Mouse (Mus musculus): ENCODE measurements around the gene Tiprl. TPM values are rescaled to one million over a fixed set of nuclear protein-coding genes. Genes with fewer than 3 reads are reported as not detected.

The Tiprl gene
- polyA plus RNA-seq, 1 experiment from 2014 or later: 103 TPM

- Histone ChIP-seq H3K9ac (ENCODE audit: low read length) (no peak overlapping the region), H3K9me3 (ENCODE audit: control insufficient read depth, low read length) (no peaks in the 10 kb centered on the region), H3K27me3 (ENCODE audit: control insufficient read depth, insufficient read depth, low read length) (no peaks in the 10 kb centered on the region), H3K4me2 (no peak overlapping the region), H3K4me3 (ENCODE audit: low read depth, low read length) (no peak overlapping the region), H3K4me1 (ENCODE audit: control insufficient read depth, insufficient read depth, low read length) (no peaks in the 10 kb centered on the region), H3K36me3 (ENCODE audit: control insufficient read depth, insufficient read depth, low read length) (peaks cover 15% of the 10 kb centered on the region; the same call in 1 of the 2 replicates), H3K27ac (ENCODE audit: low read depth, low read length) (no peak overlapping the region)
- ATAC-seq (ENCODE audit: low FRiP score): no peak
- no peak for DNase-seq (ENCODE audit: low spot score, missing footprints)
- 92% methylated on average over 2 of the region's 2 CpGs for WGBS
These were observed 19.7 kb downstream of the Tiprl start for GRCm38 (mm10) chr1:165217023-165217589.

- no peak overlapping the region for H3K27ac ChIP-seq (ENCODE audit: low read depth, low read length)
- no peak overlapping the region for H3K4me3 ChIP-seq (ENCODE audit: low read depth, low read length)
- no peak for DNase-seq (ENCODE audit: low spot score, missing footprints)
- peaks cover 9% of the 10 kb centered on the region; the same call in 1 of the 2 replicates for H3K36me3 ChIP-seq (ENCODE audit: control insufficient read depth, insufficient read depth, low read length)
- H3K9me3 ChIP-seq (ENCODE audit: control insufficient read depth, low read length): no peaks in the 10 kb centered on the region
- no peak overlapping the region for H3K4me2 ChIP-seq
- no peaks in the 10 kb centered on the region for H3K27me3 ChIP-seq (ENCODE audit: control insufficient read depth, insufficient read depth, low read length)
- 92% methylated on average over 7 of the region's 7 CpGs for WGBS
- no peak for ATAC-seq (ENCODE audit: low FRiP score)
- no peaks in the 10 kb centered on the region for H3K4me1 ChIP-seq (ENCODE audit: control insufficient read depth, insufficient read depth, low read length)
- no peak overlapping the region for H3K9ac ChIP-seq (ENCODE audit: low read length)
These were observed 21.0 kb downstream of the Tiprl start for GRCm38 (mm10) chr1:165215831-165216230.

GRCm38 (mm10) chr1:165205591-165205990 is 31.2 kb downstream of the Tiprl start:
- DNase-seq (ENCODE audit: low spot score, missing footprints) (peak; percentile 53), ATAC-seq (ENCODE audit: low FRiP score) (no peak)
- Histone ChIP-seq H3K9ac (ENCODE audit: low read length) (no peak overlapping the region), H3K4me2 (no peak overlapping the region), H3K36me3 (ENCODE audit: control insufficient read depth, insufficient read depth, low read length) (no peaks in the 10 kb centered on the region), H3K4me3 (ENCODE audit: low read depth, low read length) (no peak overlapping the region), H3K4me1 (ENCODE audit: control insufficient read depth, insufficient read depth, low read length) (no peaks in the 10 kb centered on the region), H3K27ac (ENCODE audit: low read depth, low read length) (no peak overlapping the region), H3K9me3 (ENCODE audit: control insufficient read depth, low read length) (no peaks in the 10 kb centered on the region), H3K27me3 (ENCODE audit: control insufficient read depth, insufficient read depth, low read length) (no peaks in the 10 kb centered on the region)
- 48% methylated on average over 2 of the region's 2 CpGs for WGBS

DNA sequence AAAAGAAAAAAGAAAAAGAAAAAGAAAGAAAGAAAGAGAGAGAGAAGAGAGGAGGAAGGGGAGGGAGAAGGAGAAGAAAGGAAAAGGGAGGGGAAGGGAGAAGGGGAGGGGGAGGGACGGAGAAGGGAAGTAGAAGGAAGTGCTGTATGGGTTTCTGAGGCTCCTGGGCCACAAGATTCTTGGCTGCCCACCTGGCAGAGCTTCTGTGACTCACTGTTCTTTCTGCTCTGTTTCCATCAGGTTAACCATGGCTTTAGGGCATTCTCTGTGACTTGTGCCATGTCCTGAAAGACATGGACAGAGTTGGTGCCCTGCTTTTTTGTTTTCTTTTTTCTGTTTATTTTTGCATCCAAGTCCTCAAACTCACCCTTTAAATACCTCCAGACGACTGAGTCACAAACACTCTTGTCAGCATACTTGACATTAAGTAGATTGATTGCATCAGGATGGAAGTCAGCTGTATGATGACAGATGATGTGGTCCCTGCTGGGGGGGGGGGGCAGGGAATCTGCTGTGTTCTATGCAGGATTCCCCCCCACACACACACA is 33.2 kb downstream of the Tiprl start:
- H3K4me2 ChIP-seq: no peak overlapping the region

DNA sequence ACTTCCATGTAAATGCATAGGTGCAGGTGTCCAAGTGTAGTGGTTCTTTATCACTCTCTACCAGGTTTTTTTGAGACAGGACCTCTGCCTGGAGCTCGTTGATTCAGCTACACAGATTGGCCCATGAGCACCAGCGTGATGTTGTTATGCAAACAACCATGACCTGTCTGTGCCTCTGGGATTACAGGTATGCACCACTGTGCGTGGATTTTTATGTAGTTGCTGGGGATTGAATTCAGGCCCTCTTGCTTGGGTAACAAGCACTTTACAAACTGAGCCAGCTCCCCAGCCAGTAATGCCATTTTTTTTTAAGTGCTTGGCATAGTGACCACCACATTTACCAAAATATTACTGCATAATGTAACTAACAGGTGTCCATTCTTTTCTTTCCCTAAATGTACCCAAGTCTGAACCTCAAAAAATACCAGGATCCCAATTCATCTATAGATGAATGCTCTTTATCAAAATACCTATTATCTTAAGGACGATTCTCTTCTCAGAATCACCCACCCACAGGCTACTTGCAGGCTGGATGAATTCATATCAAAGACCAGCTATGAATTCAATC is 35.3 kb downstream of the Tiprl start:
- Histone ChIP-seq H3K4me2 (no peak overlapping the region), H3K4me3 (ENCODE audit: low read depth, low read length) (no peak overlapping the region), H3K27ac (ENCODE audit: low read depth, low read length) (no peak overlapping the region), H3K36me3 (ENCODE audit: control insufficient read depth, insufficient read depth, low read length) (no peaks in the 10 kb centered on the region), H3K9me3 (ENCODE audit: control insufficient read depth, low read length) (no peaks in the 10 kb centered on the region), H3K27me3 (ENCODE audit: control insufficient read depth, insufficient read depth, low read length) (no peaks in the 10 kb centered on the region), H3K9ac (ENCODE audit: low read length) (no peak overlapping the region), H3K4me1 (ENCODE audit: control insufficient read depth, insufficient read depth, low read length) (no peaks in the 10 kb centered on the region)
- WGBS: 85% methylated on average over 4 of the region's 4 CpGs
- DNase-seq (ENCODE audit: low spot score, missing footprints) (no peak), ATAC-seq (ENCODE audit: low FRiP score) (no peak)

More for the DNA sequence above, 33.2 kb downstream of the Tiprl start:
- Histone ChIP-seq H3K4me3 (ENCODE audit: low read depth, low read length) (no peak overlapping the region), H3K9me3 (ENCODE audit: control insufficient read depth, low read length) (no peaks in the 10 kb centered on the region), H3K4me1 (ENCODE audit: control insufficient read depth, insufficient read depth, low read length) (no peaks in the 10 kb centered on the region), H3K27me3 (ENCODE audit: control insufficient read depth, insufficient read depth, low read length) (no peaks in the 10 kb centered on the region), H3K9ac (ENCODE audit: low read length) (no peak overlapping the region), H3K36me3 (ENCODE audit: control insufficient read depth, insufficient read depth, low read length) (no peaks in the 10 kb centered on the region), H3K27ac (ENCODE audit: low read depth, low read length) (no peak overlapping the region)
- no peak for DNase-seq (ENCODE audit: low spot score, missing footprints)
- no peak for ATAC-seq (ENCODE audit: low FRiP score)
- 53% methylated on average over 2 of the region's 2 CpGs for WGBS

DNA sequence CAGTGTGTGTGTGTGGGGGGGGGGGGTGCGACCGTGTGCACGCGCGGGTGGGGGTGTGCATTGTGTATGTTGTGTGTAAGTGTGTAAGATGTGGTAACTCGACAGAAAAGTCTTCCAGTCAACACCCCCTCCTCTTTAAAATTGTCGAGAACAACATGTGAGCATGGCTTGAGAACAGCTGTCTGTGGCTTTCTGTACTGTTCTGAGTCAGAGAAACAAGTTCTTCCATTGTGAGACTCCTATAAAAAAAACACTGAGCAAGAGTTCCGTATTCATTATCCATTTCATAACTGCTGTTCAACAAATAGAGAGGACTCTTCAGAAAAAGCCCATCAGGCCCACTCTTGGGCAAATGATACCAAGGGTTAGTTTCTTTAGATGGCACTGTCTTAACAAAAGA is 36.0 kb downstream of the Tiprl start:
- no peak overlapping the region for H3K4me2 ChIP-seq
- H3K4me1 ChIP-seq (ENCODE audit: control insufficient read depth, insufficient read depth, low read length): no peaks in the 10 kb centered on the region
- H3K36me3 ChIP-seq (ENCODE audit: control insufficient read depth, insufficient read depth, low read length): no peaks in the 10 kb centered on the region
- DNase-seq (ENCODE audit: low spot score, missing footprints) (peak; percentile 31), ATAC-seq (ENCODE audit: low FRiP score) (no peak)
- H3K27me3 ChIP-seq (ENCODE audit: control insufficient read depth, insufficient read depth, low read length): no peaks in the 10 kb centered on the region
- 88% methylated on average over 8 of the region's 8 CpGs for WGBS
- H3K4me3 ChIP-seq (ENCODE audit: low read depth, low read length): no peak overlapping the region
- no peak overlapping the region for H3K9ac ChIP-seq (ENCODE audit: low read length)
- H3K27ac ChIP-seq (ENCODE audit: low read depth, low read length): no peak overlapping the region
- no peaks in the 10 kb centered on the region for H3K9me3 ChIP-seq (ENCODE audit: control insufficient read depth, low read length)

GRCm38 (mm10) chr1:165199639-165200038 is 37.2 kb downstream of the Tiprl start:
- DNase-seq (ENCODE audit: low spot score, missing footprints) (no peak), ATAC-seq (ENCODE audit: low FRiP score) (no peak)
- WGBS: 77% methylated on average over 3 of the region's 3 CpGs

GRCm38 (mm10) chr1:165198951-165199350 is 37.8 kb downstream of the Tiprl start:
- no peak overlapping the region for H3K4me2 ChIP-seq
- no peaks in the 10 kb centered on the region for H3K27me3 ChIP-seq (ENCODE audit: control insufficient read depth, insufficient read depth, low read length)
- no peak overlapping the region for H3K4me3 ChIP-seq (ENCODE audit: low read depth, low read length)
- 45% methylated on average over 1 of the region's 1 CpGs for WGBS
- H3K4me1 ChIP-seq (ENCODE audit: control insufficient read depth, insufficient read depth, low read length): peaks cover 3% of the 10 kb centered on the region
- H3K9ac ChIP-seq (ENCODE audit: low read length): no peak overlapping the region
- peak; percentile 77 for DNase-seq (ENCODE audit: low spot score, missing footprints)
- H3K36me3 ChIP-seq (ENCODE audit: control insufficient read depth, insufficient read depth, low read length): no peaks in the 10 kb centered on the region
- no peaks in the 10 kb centered on the region for H3K9me3 ChIP-seq (ENCODE audit: control insufficient read depth, low read length)
- no peak for ATAC-seq (ENCODE audit: low FRiP score)
- no peak overlapping the region for H3K27ac ChIP-seq (ENCODE audit: low read depth, low read length)

More at GRCm38 (mm10) chr1:165199639-165200038, 37.2 kb downstream of the Tiprl start:
- no peak overlapping the region for H3K4me3 ChIP-seq (ENCODE audit: low read depth, low read length)
- H3K27ac ChIP-seq (ENCODE audit: low read depth, low read length): no peak overlapping the region
- H3K9ac ChIP-seq (ENCODE audit: low read length): no peak overlapping the region
- H3K27me3 ChIP-seq (ENCODE audit: control insufficient read depth, insufficient read depth, low read length): no peaks in the 10 kb centered on the region
- H3K4me2 ChIP-seq: no peak overlapping the region
- H3K9me3 ChIP-seq (ENCODE audit: control insufficient read depth, low read length): no peaks in the 10 kb centered on the region
- H3K4me1 ChIP-seq (ENCODE audit: control insufficient read depth, insufficient read depth, low read length): peaks cover under 1% of the 10 kb centered on the region; the same call in 1 of the 2 replicates
- no peaks in the 10 kb centered on the region for H3K36me3 ChIP-seq (ENCODE audit: control insufficient read depth, insufficient read depth, low read length)

DNA sequence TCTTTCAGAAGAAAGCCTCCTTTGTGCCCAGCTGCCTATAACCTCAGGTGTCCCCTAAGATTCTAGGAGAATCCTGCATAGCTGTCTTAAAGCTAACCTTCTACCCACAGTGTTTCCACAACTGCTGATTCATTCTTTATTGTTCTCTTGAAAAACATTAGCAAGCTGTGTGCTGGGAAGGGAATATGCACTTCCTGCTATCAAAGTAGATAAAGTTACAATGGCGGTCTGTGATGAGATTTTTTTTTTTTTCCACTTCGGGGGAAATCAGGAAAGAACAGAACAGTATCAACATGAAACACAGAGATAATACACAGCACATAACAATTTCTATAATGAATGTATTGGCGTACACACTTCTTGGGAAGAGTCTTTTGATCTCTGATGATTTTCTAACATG is 38.9 kb downstream of the Tiprl start:
- Histone ChIP-seq H3K4me3 (ENCODE audit: low read depth, low read length) (no peak overlapping the region), H3K9ac (ENCODE audit: low read length) (no peak overlapping the region), H3K27ac (ENCODE audit: low read depth, low read length) (no peak overlapping the region), H3K9me3 (ENCODE audit: control insufficient read depth, low read length) (no peaks in the 10 kb centered on the region), H3K4me2 (no peak overlapping the region), H3K4me1 (ENCODE audit: control insufficient read depth, insufficient read depth, low read length) (peaks cover 3% of the 10 kb centered on the region), H3K27me3 (ENCODE audit: control insufficient read depth, insufficient read depth, low read length) (no peaks in the 10 kb centered on the region), H3K36me3 (ENCODE audit: control insufficient read depth, insufficient read depth, low read length) (no peaks in the 10 kb centered on the region)
- 87% methylated on average over 3 of the region's 3 CpGs for WGBS
- ATAC-seq (ENCODE audit: low FRiP score) (no peak), DNase-seq (ENCODE audit: low spot score, missing footprints) (no peak)

Measured in midbrain, embryonic 11.5 days (tissue).